Mouse (Mus musculus) E14TG2a.4 (cell line): ENCODE results near the gene Lpp.

Experiments used
- H3K27me3 ChIP-seq: 2 replicates; pipeline ENCODE4 v1.6.1; 2014; ENCODE audit warnings: low read length, control low read depth; ENCODE audit not compliant: insufficient read depth
- H3K36me3 ChIP-seq: 2 replicates; pipeline ENCODE4 v1.6.1; 2014; ENCODE audit warnings: low read length, control low read depth; ENCODE audit not compliant: insufficient read depth
- H3K4me1 ChIP-seq: replicated peaks from 2 replicates; pipeline ENCODE4 v1.6.1; 2014; ENCODE audit warnings: low read depth, low read length, control low read depth
- H3K4me3 ChIP-seq: replicated peaks from 2 replicates; pipeline ENCODE4 v1.5.1; 2014; ENCODE audit warnings: mild to moderate bottlenecking, low read length
- H3K9me3 ChIP-seq: 2 replicates; pipeline ENCODE4 v1.6.1; 2014; ENCODE audit warnings: low read length, control low read depth
- CTCF ChIP-seq: conservative IDR thresholded peaks from 2 replicates; pipeline ENCODE4 v1.5.1; 2014; ENCODE audit warnings: low read length
- NANOG ChIP-seq: IDR thresholded peaks from 2 replicates; pipeline ENCODE4 v1.6.1; 2014; ENCODE audit warnings: borderline replicate concordance, low read length, mixed read lengths
- POU5F1 ChIP-seq: IDR thresholded peaks from 2 replicates; pipeline ENCODE4 v1.6.1; 2014; ENCODE audit warnings: low read length, borderline replicate concordance

Lpp gene

GRCm38 (mm10) chr16:24496635-24497034, 103.3 kb downstream of the Lpp start:
- H3K9me3 ChIP-seq, result no peaks in the 10 kb centered on the region
- H3K4me3 ChIP-seq, result no peak overlapping the region
- H3K36me3 ChIP-seq, result no peaks in the 10 kb centered on the region
- no peak for TF ChIP-seq POU5F1
- no peak for TF ChIP-seq NANOG
- TF ChIP-seq CTCF, result no peak
- no peaks in the 10 kb centered on the region for H3K27me3 ChIP-seq
- peaks cover 10% of the 10 kb centered on the region; the same call in 1 of the 2 replicates for H3K4me1 ChIP-seq

GRCm38 (mm10) chr16:24497413-24497812, 104.1 kb downstream of the Lpp start:
- peaks cover 9% of the 10 kb centered on the region; the same call in 1 of the 2 replicates for H3K4me1 ChIP-seq
- H3K27me3 ChIP-seq, result no peaks in the 10 kb centered on the region
- TF ChIP-seq NANOG (no peak), CTCF (no peak), POU5F1 (no peak)
- no peak overlapping the region for H3K4me3 ChIP-seq
- H3K36me3 ChIP-seq, result no peaks in the 10 kb centered on the region
- no peaks in the 10 kb centered on the region for H3K9me3 ChIP-seq

DNA sequence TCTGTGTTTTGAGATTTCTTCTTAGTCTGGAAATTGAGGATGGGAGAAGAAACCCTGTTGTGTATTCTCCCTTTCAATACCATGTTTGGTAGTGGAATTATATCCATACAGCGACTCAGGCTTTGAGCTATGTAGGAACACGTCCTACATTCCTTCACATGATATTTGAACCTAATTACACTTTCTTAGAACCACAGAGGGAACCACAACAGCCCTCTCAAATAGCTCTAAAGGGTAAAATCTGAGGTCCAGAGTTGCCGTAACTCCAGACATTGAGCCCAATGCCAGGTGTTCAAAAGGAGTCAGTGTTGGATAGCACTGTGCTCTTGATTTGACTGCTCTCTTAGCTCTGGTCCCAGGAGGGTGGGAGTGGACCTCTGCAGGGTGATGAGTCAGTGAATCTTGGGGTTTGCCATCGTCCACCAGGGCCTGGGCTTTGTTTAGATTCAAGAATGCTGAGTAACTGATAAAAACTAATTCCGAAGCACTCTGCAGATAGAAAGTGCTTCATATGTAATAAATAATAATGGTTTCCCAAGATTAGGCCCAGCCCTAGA, 104.9 kb downstream of the Lpp start:
- Histone ChIP-seq H3K4me1 (peaks cover 4% of the 10 kb centered on the region; the same call in 1 of the 2 replicates), H3K4me3 (no peak overlapping the region), H3K36me3 (no peaks in the 10 kb centered on the region), H3K27me3 (no peaks in the 10 kb centered on the region), H3K9me3 (no peaks in the 10 kb centered on the region)
- no peak for TF ChIP-seq CTCF
- no peak for TF ChIP-seq NANOG
- TF ChIP-seq POU5F1, result no peak

DNA sequence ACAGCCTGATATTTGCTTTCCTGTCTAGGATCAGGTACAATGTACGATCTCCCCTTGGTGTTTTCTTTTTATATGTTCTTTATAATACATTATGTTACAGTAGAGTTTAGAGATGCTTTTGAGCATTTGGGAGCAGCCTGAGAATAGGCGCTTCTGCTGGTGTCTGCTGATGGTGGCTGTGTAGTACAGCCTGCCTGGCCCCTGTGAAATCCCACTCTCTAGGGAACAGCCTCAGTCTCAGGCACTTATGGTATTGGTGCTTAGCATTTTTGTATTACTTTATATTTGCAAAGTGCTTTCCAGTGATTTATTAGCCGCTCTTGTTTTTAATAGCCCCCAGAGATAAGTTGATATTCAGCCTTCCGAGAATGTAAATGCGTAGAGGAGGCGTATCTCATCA, 107.9 kb downstream of the Lpp start:
- Histone ChIP-seq H3K4me3 (no peak overlapping the region), H3K27me3 (no peaks in the 10 kb centered on the region), H3K4me1 (0 out of 2 replicates have a peak, but pooled peaks cover 1% of the 10 kb centered on the region), H3K36me3 (no peaks in the 10 kb centered on the region), H3K9me3 (no peaks in the 10 kb centered on the region)
- TF ChIP-seq CTCF (no peak), NANOG (no peak), POU5F1 (no peak)

DNA sequence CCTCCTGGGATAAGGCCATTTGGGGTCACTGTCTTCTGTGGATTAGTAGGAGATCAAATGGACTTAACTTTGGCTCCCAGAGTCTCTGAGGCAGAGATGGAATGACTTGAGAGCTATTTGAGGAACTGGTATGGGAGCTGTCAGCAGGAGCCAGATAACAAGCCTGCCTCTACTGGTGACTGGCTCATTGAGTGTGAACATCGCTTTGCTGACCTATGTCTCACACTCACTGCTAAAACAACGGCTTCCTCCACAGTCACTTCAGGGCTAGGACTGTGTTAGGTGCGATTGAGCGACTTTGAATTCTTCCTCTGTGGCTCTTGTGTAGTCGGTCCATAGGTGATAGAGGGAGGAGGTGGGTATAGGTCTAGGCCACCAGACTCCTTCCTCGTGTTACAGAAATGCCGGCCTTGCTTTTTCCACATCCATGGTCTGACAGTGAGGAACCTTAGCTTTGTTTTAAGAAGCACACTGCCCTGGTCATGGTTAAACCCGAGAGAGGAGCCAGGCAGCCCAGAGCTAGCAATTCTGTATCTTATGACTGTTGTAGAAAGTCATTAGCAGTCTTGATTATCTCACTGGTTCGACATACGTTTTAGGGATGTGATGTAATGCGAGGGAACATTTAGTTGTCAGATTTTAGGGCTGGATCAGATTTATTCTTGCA, 108.5 kb downstream of the Lpp start:
- Histone ChIP-seq H3K36me3 (no peaks in the 10 kb centered on the region), H3K4me1 (peaks cover 7% of the 10 kb centered on the region; the same call in 1 of the 2 replicates), H3K4me3 (no peak overlapping the region), H3K9me3 (no peaks in the 10 kb centered on the region), H3K27me3 (no peaks in the 10 kb centered on the region)
- no peak for TF ChIP-seq CTCF
- no peak for TF ChIP-seq POU5F1
- TF ChIP-seq NANOG, result no peak

GRCm38 (mm10) chr16:24502295-24502823, 109.1 kb downstream of the Lpp start:
- Histone ChIP-seq H3K9me3 (no peaks in the 10 kb centered on the region), H3K4me3 (no peak overlapping the region), H3K4me1 (peaks cover 10% of the 10 kb centered on the region; the same call in 1 of the 2 replicates), H3K27me3 (no peaks in the 10 kb centered on the region), H3K36me3 (no peaks in the 10 kb centered on the region)
- TF ChIP-seq NANOG, result no peak
- 0 out of 2 replicates have a peak, but pooled peaks have one; percentile 23 for TF ChIP-seq CTCF

GRCm38 (mm10) chr16:24504838-24505605, 111.7 kb downstream of the Lpp start:
- no peaks in the 10 kb centered on the region for H3K36me3 ChIP-seq
- TF ChIP-seq CTCF, result no peak
- TF ChIP-seq NANOG, result no peak
- TF ChIP-seq POU5F1, result no peak
- no peaks in the 10 kb centered on the region for H3K27me3 ChIP-seq
- H3K4me3 ChIP-seq, result no peak overlapping the region
- peaks cover 16% of the 10 kb centered on the region for H3K4me1 ChIP-seq
- H3K9me3 ChIP-seq, result no peaks in the 10 kb centered on the region

- H3K4me3 ChIP-seq, result no peak overlapping the region
Measured at GRCm38 (mm10) chr16:24506237-24506636, 112.9 kb downstream of the Lpp start.

More at GRCm38 (mm10) chr16:24506237-24506636, 112.9 kb downstream of the Lpp start:
- no peaks in the 10 kb centered on the region for H3K27me3 ChIP-seq
- no peaks in the 10 kb centered on the region for H3K36me3 ChIP-seq
- H3K4me1 ChIP-seq, result peaks cover 16% of the 10 kb centered on the region
- TF ChIP-seq POU5F1, result no peak
- TF ChIP-seq CTCF, result no peak
- TF ChIP-seq NANOG, result no peak
- no peaks in the 10 kb centered on the region for H3K9me3 ChIP-seq
